Mouse (Mus musculus) inflammation-experienced regulatory T-cells, adult 6 months (primary cell): ENCODE results near the gene Cxcr4. TPM values are rescaled to one million over a fixed set of nuclear protein-coding genes. Genes with fewer than 3 reads are reported as not detected.

Experiments
- ATAC-seq: one replicate; pipeline ENCODE4 v1.8.0; 2017
- polyA plus RNA-seq, 3 experiments: library from polyadenylated mRNA; unstranded; fragments of 100-300 nt; shearing (Covaris generic); gene quantifications; one replicate each; pipeline ENCODE4 v1.2.1; 2017

Cxcr4 gene
- polyA plus RNA-seq = 10 to 100 TPM; 11.6 to 15.8 (median 15.7) TPM

DNA sequence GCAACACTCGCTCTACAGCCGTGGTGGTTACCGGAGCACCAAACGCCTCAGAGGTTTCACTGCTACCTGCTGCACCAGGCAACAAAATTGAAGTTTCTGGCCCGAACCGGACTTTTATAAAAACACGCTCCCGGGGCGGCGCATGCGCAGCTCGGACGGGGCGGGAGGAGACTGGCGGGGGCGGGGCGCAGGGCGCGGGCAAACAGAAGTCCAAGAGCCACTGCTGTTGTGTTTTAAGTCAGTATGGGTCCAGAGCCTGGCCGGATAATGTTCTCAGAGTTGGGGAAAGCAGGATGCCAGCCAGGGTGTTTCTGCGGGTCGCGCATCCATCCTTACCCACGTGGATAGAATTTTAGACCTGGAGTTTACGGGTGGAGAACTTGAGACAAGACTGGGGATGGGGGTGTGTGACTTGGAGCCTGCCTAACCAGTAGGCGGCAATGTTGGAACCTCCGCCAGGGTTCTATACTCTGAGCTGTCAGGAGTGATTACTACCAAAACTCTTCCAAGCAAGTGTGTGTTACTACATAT, at the start of gene Cxcr4:
Cxcr4 (minus strand) TSS at position 83 of the 531 bp plus-strand sequence.
- ATAC-seq = peak; percentile 68

DNA sequence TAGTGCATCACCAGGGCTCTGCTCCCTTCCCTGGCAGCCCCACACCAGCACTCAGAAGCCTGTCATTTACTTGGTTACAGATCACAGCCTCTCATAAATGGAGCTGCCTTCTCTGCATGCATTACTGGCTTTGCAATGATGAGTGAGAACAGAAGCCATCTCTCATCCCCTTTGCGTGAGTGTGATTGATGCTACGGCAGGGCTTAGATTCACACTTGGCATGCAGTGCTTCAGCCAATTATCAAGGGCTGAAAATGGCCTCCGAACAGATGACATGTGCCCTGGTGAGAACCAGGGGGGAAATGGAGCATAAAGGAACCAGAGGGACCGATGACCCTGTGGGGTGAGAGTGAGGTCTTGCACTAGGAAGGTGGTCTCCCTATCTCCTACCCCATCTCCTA, 47.6 kb upstream of the Cxcr4 start:
- ATAC-seq = no peak

- ATAC-seq = no peak
These were observed 45.2 kb upstream of the Cxcr4 start for GRCm38 (mm10) chr1:128637230-128637740.

GRCm38 (mm10) chr1:128636258-128637229, 44.5 kb upstream of the Cxcr4 start:
- ATAC-seq = no peak

DNA sequence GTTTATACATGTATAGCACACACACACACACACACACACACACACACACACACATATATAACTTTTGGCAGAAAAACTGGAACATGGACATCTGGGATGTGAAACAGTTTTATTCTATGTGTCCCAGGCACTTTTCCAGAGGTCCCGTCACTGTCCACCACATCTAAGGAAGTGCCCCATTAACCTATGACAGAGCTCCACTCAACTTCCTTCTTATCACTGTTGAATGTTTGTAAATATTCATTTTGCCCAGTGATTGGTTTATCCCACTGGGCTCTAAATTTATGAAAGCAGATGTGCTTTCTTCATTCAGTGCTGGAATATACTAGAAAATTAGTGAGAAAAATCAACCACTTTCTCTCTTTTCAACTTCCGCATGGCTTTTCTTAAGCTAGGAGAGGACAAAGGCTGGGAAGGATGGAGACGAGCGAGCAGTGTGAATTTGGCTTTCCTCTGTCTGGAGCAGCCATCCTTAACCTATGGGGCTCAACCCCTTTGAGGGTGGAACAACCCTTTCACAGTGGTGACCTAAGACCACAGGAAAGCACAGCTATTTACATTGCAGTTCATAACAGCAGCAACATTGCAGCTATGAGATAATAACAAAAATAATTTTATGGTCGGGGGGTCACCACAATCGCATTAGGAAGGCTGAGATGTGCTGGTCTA, 41.8 kb upstream of the Cxcr4 start:
- no peak for ATAC-seq

DNA sequence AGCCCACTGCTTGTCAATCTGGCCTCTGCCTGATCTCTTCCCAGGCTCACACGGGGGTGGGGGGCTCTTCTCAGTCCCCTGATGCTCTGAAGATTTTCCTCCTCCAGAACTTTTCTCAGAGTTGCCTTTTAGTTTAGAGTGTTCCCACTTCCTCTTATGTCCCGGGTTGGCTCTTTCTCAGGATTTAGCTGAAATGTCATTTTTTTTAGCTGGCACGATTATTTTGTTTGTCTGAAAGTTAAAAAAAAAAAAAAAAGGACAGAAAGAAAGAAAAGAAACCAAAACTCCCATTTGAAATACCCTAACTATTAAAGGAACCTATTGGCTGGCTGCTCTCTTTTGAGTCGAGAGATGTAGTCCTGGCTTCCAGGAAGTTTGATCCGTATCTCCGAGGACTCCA, 40.4 kb upstream of the Cxcr4 start:
- no peak for ATAC-seq

GRCm38 (mm10) chr1:128626144-128626678, 34.1 kb upstream of the Cxcr4 start:
- ATAC-seq = no peak

- ATAC-seq = no peak
These were observed 31.4 kb upstream of the Cxcr4 start for GRCm38 (mm10) chr1:128623594-128623887.

GRCm38 (mm10) chr1:128622867-128623593, 30.9 kb upstream of the Cxcr4 start:
- ATAC-seq = peak; percentile 60

- ATAC-seq = no peak
These were observed 25.7 kb upstream of the Cxcr4 start for GRCm38 (mm10) chr1:128617654-128618310.

- ATAC-seq = no peak
These were observed 24.5 kb upstream of the Cxcr4 start for GRCm38 (mm10) chr1:128616586-128616985.

- peak; percentile 36 for ATAC-seq
These were observed 23.3 kb upstream of the Cxcr4 start for GRCm38 (mm10) chr1:128615459-128615806.

- ATAC-seq = peak; percentile 81
These were observed 22.8 kb upstream of the Cxcr4 start for GRCm38 (mm10) chr1:128614653-128615458.

GRCm38 (mm10) chr1:128608119-128608518, 16.0 kb upstream of the Cxcr4 start:
- ATAC-seq = no peak

- no peak for ATAC-seq
These were observed 15.3 kb upstream of the Cxcr4 start for GRCm38 (mm10) chr1:128607423-128607822.

DNA sequence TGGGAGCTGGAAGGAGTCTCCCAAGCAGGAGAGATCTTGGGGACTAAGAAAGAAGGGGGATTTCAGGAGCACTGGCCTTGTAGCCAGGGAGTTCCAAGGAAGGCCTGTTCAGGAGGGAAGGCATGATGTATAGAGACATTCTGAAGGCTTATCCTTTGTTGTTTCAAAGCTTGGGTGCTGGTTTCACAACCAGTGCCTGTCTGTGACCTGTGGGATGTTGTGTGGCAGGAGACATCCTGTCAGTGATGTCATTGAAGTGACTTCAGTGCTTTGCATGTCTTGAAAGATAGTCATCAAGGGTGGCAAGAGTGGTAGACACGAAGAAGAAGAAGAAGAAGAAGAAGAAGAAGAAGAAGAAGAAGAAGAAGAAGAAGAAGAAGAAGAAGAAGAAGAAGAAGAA, 13.7 kb upstream of the Cxcr4 start:
- ATAC-seq = peak; percentile 94

DNA sequence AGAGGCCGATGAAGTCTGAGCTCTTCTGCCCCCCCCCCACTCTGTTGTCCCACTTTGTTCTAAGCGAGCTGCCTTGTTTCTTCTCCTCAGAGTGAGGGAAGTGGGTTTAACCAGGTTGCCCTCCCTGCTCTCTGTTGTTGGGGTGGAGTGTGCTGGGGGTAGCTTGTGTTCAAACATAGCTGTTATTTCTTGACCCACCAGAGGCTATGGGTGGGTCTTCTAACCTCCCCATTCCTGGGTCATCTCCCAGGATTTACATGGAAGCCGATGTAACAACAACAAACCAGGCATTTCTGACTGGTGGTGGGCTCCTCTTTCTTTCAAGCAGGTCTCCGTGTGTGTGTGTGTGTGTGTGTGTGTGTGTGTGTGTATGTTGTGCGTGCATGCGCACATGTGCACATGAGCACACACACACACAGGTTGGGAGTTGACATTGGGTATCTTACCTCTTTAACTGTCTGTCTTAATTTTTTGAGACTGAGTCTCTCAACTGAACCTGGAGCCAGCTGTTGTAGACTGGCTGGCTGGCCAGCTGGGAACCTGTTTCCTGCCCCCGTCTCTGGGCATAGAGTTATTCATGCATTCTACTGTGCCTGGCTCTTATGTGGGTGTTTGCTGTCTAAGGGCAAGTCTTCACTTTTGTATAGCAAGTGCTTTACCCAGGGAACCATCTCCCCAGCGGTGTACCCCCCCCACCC, 10.7 kb upstream of the Cxcr4 start:
- no peak for ATAC-seq

DNA sequence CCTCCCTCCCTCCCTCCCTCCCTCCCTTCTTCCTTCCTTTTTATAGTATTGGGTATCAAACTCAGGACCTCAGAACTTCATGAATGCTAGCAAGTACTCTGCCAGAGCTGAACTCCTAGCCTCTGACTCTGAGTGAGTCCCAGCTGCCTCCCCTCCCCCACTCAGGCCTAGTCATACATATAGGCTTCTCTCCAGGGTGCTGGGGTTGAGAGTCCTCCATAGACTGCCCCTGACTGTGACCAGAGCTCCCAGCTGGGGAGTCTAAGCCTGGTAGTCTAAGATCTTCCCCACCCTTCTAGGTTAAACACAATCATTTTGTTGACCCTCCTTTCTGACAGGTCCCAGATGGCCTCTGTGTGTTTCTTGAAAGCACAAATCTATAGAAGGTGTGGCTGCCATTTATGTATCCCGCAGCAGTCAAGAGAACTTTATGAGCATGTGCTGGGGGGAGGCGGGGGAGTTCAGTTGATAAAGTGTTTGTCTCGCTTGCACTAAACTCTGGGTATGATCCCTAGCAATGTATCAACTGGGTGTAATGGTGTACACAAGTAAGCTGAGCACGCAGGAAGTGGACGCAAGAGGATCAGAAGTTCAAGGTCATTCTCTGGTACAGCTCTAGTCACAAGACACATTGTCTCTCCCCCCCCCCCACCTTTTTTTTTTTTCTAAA, 10.1 kb upstream of the Cxcr4 start:
- ATAC-seq = no peak

DNA sequence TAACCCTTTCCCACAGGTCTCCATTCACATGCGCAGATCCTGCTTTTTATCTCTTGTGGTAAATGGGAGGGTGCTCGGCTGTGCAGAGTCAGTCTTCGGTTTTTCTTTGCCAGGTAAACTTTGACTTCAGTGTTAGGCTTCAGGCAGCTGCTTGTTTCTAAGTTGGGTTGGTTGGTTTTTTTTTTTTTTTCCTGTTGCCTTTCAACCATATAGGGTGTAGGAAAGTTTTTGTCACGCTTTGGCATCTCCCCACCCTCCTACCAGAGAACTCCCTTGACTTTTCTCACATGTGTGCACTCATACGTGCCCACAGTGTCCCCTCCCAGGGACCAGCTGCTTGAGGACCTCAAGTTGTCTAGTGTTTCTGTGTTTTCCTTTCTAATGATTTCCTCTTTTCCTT, 9.2 kb upstream of the Cxcr4 start:
- ATAC-seq = peak; percentile 35

GRCm38 (mm10) chr1:128600549-128600948, 8.5 kb upstream of the Cxcr4 start:
- no peak for ATAC-seq
